Mouse (Mus musculus): ENCODE measurements around the gene Dnaja3.

The Dnaja3 gene

GRCm38 (mm10) chr16:4725266-4725665 is 85.5 kb downstream of the Dnaja3 start:
- DNase-seq (ENCODE audit: low spot score): no peak

- peak; percentile 94 for DNase-seq (ENCODE audit: low spot score)
These were observed 86.2 kb downstream of the Dnaja3 start, which contains the start of gene Hmox2 for GRCm38 (mm10) chr16:4725780-4726527. Hmox2 (plus strand) TSS chr16:4726361.

- DNase-seq (ENCODE audit: low spot score): no peak
These were observed 86.8 kb downstream of the Dnaja3 start for GRCm38 (mm10) chr16:4726528-4727128.

GRCm38 (mm10) chr16:4727526-4727925 is 87.7 kb downstream of the Dnaja3 start:
- DNase-seq (ENCODE audit: low spot score): no peak

GRCm38 (mm10) chr16:4727963-4728362 is 88.2 kb downstream of the Dnaja3 start:
- no peak for DNase-seq (ENCODE audit: low spot score)

GRCm38 (mm10) chr16:4730776-4731358 is 91.1 kb downstream of the Dnaja3 start:
- no peak for DNase-seq (ENCODE audit: low spot score)

- DNase-seq (ENCODE audit: low spot score): no peak
These were observed 96.5 kb downstream of the Dnaja3 start for GRCm38 (mm10) chr16:4736262-4736661.

- DNase-seq (ENCODE audit: low spot score): no peak
These were observed 100.2 kb downstream of the Dnaja3 start for GRCm38 (mm10) chr16:4739994-4740393.

- DNase-seq (ENCODE audit: low spot score): no peak
These were observed 102.4 kb downstream of the Dnaja3 start for GRCm38 (mm10) chr16:4742186-4742585.

GRCm38 (mm10) chr16:4752155-4752554 is 112.4 kb downstream of the Dnaja3 start:
- no peak for DNase-seq (ENCODE audit: low spot score)

GRCm38 (mm10) chr16:4754045-4754444 is 114.3 kb downstream of the Dnaja3 start:
- no peak for DNase-seq (ENCODE audit: low spot score)

- peak; percentile 48 for DNase-seq (ENCODE audit: low spot score)
These were observed 117.0 kb downstream of the Dnaja3 start for GRCm38 (mm10) chr16:4756660-4757335.

Measured in retina, embryonic 14.5 days (tissue).